Mouse (Mus musculus): Measurements from ENCODE around the gene Pex3.

GRCm38 (mm10) chr10:13577123-13577522 lies 24.2 kb upstream of the Pex3 start:
- TF ChIP-seq EP300 (optimal IDR thresholded peaks at IDR 0.05) (no peak), CTCF (IDR thresholded peaks at IDR 0.05; ENCODE audit: low read depth) (no peak)
